14 mouse cellular contexts compared by ENCODE assay signal in the genomic region with DNA sequence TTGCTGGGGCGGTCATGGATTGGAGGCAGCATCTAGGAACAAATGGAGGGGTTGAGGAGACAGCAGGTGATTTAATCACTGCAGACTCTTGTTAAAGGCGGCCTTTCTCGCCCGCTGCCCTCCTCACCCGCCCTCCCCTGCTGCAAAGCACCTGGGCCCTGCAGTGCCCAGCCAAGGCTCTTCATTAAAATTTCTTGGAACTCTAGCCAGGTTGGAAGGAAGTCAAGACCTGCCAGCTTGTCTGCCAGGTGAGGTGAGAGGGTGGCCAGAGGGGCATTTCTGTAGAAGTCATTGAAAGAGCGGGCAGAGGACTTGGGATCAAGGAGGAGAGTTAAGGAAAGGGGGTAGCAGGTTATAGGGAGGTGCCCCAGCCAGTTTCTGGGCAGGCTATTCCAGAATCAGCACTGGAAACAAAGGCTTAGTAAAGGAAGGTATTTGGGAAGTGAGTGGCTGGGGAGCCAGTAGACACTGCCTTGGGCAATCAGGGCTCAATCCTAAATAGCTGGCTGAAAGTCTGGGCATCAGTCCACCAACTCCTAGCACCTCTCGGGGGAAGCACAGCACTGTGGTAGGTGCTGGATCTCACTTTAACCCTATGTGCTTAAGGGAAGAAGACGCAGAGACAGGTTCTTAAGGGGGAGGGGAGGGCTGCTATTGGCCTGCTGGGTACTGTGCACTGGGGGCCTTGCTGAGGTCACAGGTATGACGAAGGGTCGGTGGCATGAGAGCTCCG. TPM values are rescaled to one million over a fixed set of nuclear protein-coding genes. Genes with fewer than 3 reads are reported as not detected.
DNase-seq lines count a peak whose midpoint lies in the region; ATAC-seq and TF ChIP-seq lines count a peak whose summit lies in the region.
"Had no signal": no experiment of that assay in that cellular context is flagged by ENCODE, and none has a peak within 500 bp of the region (broad histone marks: within the 10 kb centered on the region; RNA-seq: fewer than 3 reads in every experiment).

No protein-coding gene starts in this region.

- intact Hi-C loops in gastrocnemius, postnatal 36 days (cut with DNase I), result no loop called here

- peak; percentile 49 for DNase-seq in adipocyte (ENCODE audit: low spot score)
- DNase-seq in cerebellum, adult 11 months, result peak; percentile 23
- no peak for DNase-seq in urinary bladder, postnatal 4 days (ENCODE audit: low spot score in 2 of 2)
- DNase-seq in gastrocnemius, postnatal 36 days, result no peak
- no peak for DNase-seq in embryo, embryonic 9.5 days (ENCODE audit: extremely low spot score)
- DNase-seq: adrenal gland, postnatal 14 days; liver, embryonic 13.5 days; lung, postnatal 36 days; thymus, postnatal 4 days had no signal

- TF ChIP-seq CTCF in intestine, postnatal 0 days (IDR thresholded peaks at IDR 0.05; ENCODE audit: low read depth), result no peak

- H3K4me1 ChIP-seq in forebrain, embryonic 15.5 days, result peaks cover 40% of the 10 kb centered on the region
- H3K4me1 ChIP-seq in kidney, embryonic 16.5 days (ENCODE audit: insufficient read depth, low read length), result peaks cover 32% of the 10 kb centered on the region
- H3K4me1 ChIP-seq in intestine, postnatal 0 days (replicated peaks; ENCODE audit: control insufficient read depth, insufficient read depth, low read length), result no peaks in the 10 kb centered on the region
- H3K4me1 ChIP-seq: liver, embryonic 13.5 days had no signal

- 0 out of 2 replicates have a peak overlapping the region, but pooled peaks have one; percentile 19 for H3K27ac ChIP-seq in forebrain, embryonic 15.5 days (replicated peaks)
- peak overlapping the region; percentile 54; the same call in 1 of the 2 replicates for H3K27ac ChIP-seq in kidney, embryonic 16.5 days (ENCODE audit: low read length)
- no peak overlapping the region for H3K27ac ChIP-seq in intestine, postnatal 0 days (ENCODE audit: low read depth, low read length)
- H3K27ac ChIP-seq: liver, embryonic 13.5 days; stomach, embryonic 15.5 days had no signal

- no peaks in the 10 kb centered on the region for H3K36me3 ChIP-seq in forebrain, embryonic 15.5 days
- no peaks in the 10 kb centered on the region for H3K36me3 ChIP-seq in kidney, embryonic 16.5 days (ENCODE audit: insufficient read depth, low read length)
- H3K36me3 ChIP-seq in intestine, postnatal 0 days (ENCODE audit: control insufficient read depth, insufficient read depth), result no peaks in the 10 kb centered on the region
- H3K36me3 ChIP-seq: liver, embryonic 13.5 days; stomach, embryonic 15.5 days had no signal

- H3K9ac ChIP-seq in forebrain, embryonic 15.5 days (replicated peaks), result no peak overlapping the region
- H3K9ac ChIP-seq in kidney, embryonic 16.5 days (replicated peaks; ENCODE audit: low read length), result no peak overlapping the region
- H3K9ac ChIP-seq in intestine, postnatal 0 days (ENCODE audit: low read depth, low read length), result no peak overlapping the region
- H3K9ac ChIP-seq: liver, embryonic 13.5 days; stomach, embryonic 15.5 days had no signal

- H3K27me3 ChIP-seq in forebrain, embryonic 15.5 days, result no peaks in the 10 kb centered on the region
- H3K27me3 ChIP-seq in kidney, embryonic 16.5 days (ENCODE audit: insufficient read depth, low read length), result no peaks in the 10 kb centered on the region
- no peaks in the 10 kb centered on the region for H3K27me3 ChIP-seq in intestine, postnatal 0 days (replicated peaks; ENCODE audit: control insufficient read depth, insufficient read depth, low read length)

- ATAC-seq in forebrain, embryonic 15.5 days (replicated peaks), result no peak; the same call in 1 of the 2 replicates
- ATAC-seq in kidney, embryonic 16.5 days (ENCODE audit: low FRiP score, low TSS enrichment), result peak; percentile 55
- no peak for ATAC-seq in intestine, postnatal 0 days

- H3K4me3 ChIP-seq in forebrain, embryonic 15.5 days, result no peak overlapping the region
- H3K4me3 ChIP-seq in kidney, embryonic 16.5 days (ENCODE audit: low read length), result no peak overlapping the region
- H3K4me3 ChIP-seq in intestine, postnatal 0 days (ENCODE audit: low read depth, low read length), result no peak overlapping the region
- H3K4me3 ChIP-seq: erythroblast, embryonic 14.5 days; liver, embryonic 13.5 days; stomach, embryonic 15.5 days had no signal

- no peak overlapping the region for H3K4me2 ChIP-seq in forebrain, embryonic 15.5 days (replicated peaks)
- no peak overlapping the region for H3K4me2 ChIP-seq in kidney, embryonic 16.5 days (replicated peaks; ENCODE audit: low read depth, low read length)
- no peak overlapping the region for H3K4me2 ChIP-seq in intestine, postnatal 0 days (replicated peaks; ENCODE audit: low read depth)
- H3K4me2 ChIP-seq: liver, embryonic 13.5 days; stomach, embryonic 15.5 days had no signal

- H3K9me3 ChIP-seq in forebrain, embryonic 15.5 days, result no peaks in the 10 kb centered on the region
- no peaks in the 10 kb centered on the region for H3K9me3 ChIP-seq in kidney, embryonic 16.5 days (ENCODE audit: low read length)
- H3K9me3 ChIP-seq in intestine, postnatal 0 days (ENCODE audit: control insufficient read depth), result no peaks in the 10 kb centered on the region
- H3K9me3 ChIP-seq: liver, embryonic 13.5 days; stomach, embryonic 15.5 days had no signal

- 48% methylated on average over 11 of the region's 11 CpGs for WGBS in forebrain, embryonic 15.5 days
- 50% methylated on average over 11 of the region's 11 CpGs for WGBS in kidney, embryonic 16.5 days
- 67% methylated on average over 11 of the region's 11 CpGs for WGBS in intestine, postnatal 0 days

RNA-seq across cellular contexts. Expression of gene Ctnnbl1, which starts 29.8 kb away (rescaled TPM):
- polyA plus RNA-seq in forebrain, embryonic 15.5 days (2015; fragmentation: Nextera tagmentation; extraction: Ambion mirVana), result 81.1 and 82.5 TPM in 2 replicates
- polyA plus RNA-seq in kidney, embryonic 16.5 days (2015; fragmentation: Nextera tagmentation; extraction: Ambion mirVana), result 71.6 and 72.0 TPM in 2 replicates
- 19.4 and 19.5 TPM in 2 replicates for polyA plus RNA-seq in intestine, postnatal 0 days (2015; fragmentation: Nextera tagmentation; extraction: Ambion mirVana)
- total RNA-seq in gastrocnemius, postnatal 36 days (2021), result 1 to 10 TPM; 5.9 to 7.9 TPM

Comparison
In these comparisons a context has a peak if more than half of its experiments do, and no peak if none do; other contexts are left out.
1. DNase-seq: peak in adipocyte (single experiment) and cerebellum, adult 11 months (single experiment); none in urinary bladder, postnatal 4 days (0 of 2), gastrocnemius, postnatal 36 days (0 of 2) and embryo, embryonic 9.5 days (single experiment).